In the genomic region with DNA sequence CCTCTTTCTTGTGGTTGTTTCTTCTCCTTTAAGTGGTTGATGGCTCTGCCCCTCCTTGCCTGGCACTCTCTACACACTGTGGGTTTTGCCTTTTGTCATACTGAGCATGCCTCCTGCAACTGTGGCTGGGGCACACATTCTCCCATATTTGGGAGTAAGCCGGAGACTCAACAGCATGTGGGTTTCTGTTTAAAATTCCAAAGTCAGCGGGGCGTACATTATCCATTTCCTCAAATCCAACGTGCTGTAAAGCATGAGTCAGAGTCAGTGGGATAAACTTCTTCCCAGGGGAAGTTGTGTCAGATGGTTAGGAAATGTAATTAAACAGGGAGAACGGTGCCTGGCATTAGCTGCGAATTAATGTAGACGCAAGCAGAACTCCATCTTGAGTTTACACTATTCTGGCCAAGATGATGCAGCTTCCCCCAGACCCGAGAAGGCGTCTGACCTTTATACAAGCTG, we compare ENCODE assay signal across 8 mouse cellular contexts. TPM values are rescaled to one million over a fixed set of nuclear protein-coding genes. Genes with fewer than 3 reads are reported as not detected.
DNase-seq lines count a peak whose midpoint lies in the region; ATAC-seq and TF ChIP-seq lines count a peak whose summit lies in the region.

No protein-coding gene starts in this region.

- peak overlapping the region; percentile 48 for H3K4me3 ChIP-seq in gastrocnemius, adult 2 months
- no peak overlapping the region for H3K4me3 ChIP-seq in embryonic facial prominence, embryonic 10.5 days
- no peak overlapping the region for H3K4me3 ChIP-seq in heart, embryonic 15.5 days
- no peak overlapping the region for H3K4me3 ChIP-seq in stomach, postnatal 0 days (ENCODE audit: low read depth, low read length)

- no peak for DNase-seq in gastrocnemius, adult 2 months
- no peak for DNase-seq in gastrocnemius, adult 8-10 months (ENCODE audit: low spot score in 2 of 2)
- DNase-seq in embryonic facial prominence, embryonic 10.5 days (ENCODE audit: low spot score): peak; percentile 15
- peak; percentile 43 for DNase-seq in left cerebral cortex, adult 11 months (ENCODE audit: low spot score)
- no peak for DNase-seq in stomach, postnatal 0 days (ENCODE audit: low spot score)
- DNase-seq in thymus, postnatal 0 days (ENCODE audit: low spot score): no peak

- TF ChIP-seq EP300 in stomach, postnatal 0 days (optimal IDR thresholded peaks at IDR 0.05): no peak

- no peak overlapping the region for H3K9ac ChIP-seq in heart, embryonic 15.5 days
- H3K9ac ChIP-seq in stomach, postnatal 0 days (ENCODE audit: low read length): no peak overlapping the region

- peak overlapping the region; percentile 76 for H3K27ac ChIP-seq in gastrocnemius, adult 2 months
- peak overlapping the region; percentile 40; the same call in 1 of the 2 replicates for H3K27ac ChIP-seq in embryonic facial prominence, embryonic 10.5 days (replicated peaks)
- peak overlapping the region; percentile 62 for H3K27ac ChIP-seq in heart, embryonic 15.5 days
- peak overlapping the region; percentile 84 for H3K27ac ChIP-seq in stomach, postnatal 0 days (replicated peaks)

- no peaks in the 10 kb centered on the region for H3K36me3 ChIP-seq in embryonic facial prominence, embryonic 10.5 days (replicated peaks)
- H3K36me3 ChIP-seq in heart, embryonic 15.5 days: no peaks in the 10 kb centered on the region
- H3K36me3 ChIP-seq in stomach, postnatal 0 days (ENCODE audit: control insufficient read depth, insufficient read depth, low read length): no peaks in the 10 kb centered on the region

- intact Hi-C loops in gastrocnemius, adult 2 months (cut with DNase I): no loop called here

- no peaks in the 10 kb centered on the region for H3K27me3 ChIP-seq in embryonic facial prominence, embryonic 10.5 days (replicated peaks; ENCODE audit: low read depth, poor library complexity, severe bottlenecking)
- H3K27me3 ChIP-seq in heart, embryonic 15.5 days: no peaks in the 10 kb centered on the region
- no peaks in the 10 kb centered on the region for H3K27me3 ChIP-seq in stomach, postnatal 0 days (ENCODE audit: control insufficient read depth, insufficient read depth, low read length)

- 53% methylated on average over 9 of the region's 9 CpGs for WGBS in embryonic facial prominence, embryonic 10.5 days
- WGBS in heart, embryonic 15.5 days: 37% methylated on average over 9 of the region's 9 CpGs
- 16% methylated on average over 9 of the region's 9 CpGs for WGBS in stomach, postnatal 0 days

- no peaks in the 10 kb centered on the region for H3K9me3 ChIP-seq in embryonic facial prominence, embryonic 10.5 days
- H3K9me3 ChIP-seq in heart, embryonic 15.5 days (replicated peaks): no peaks in the 10 kb centered on the region
- H3K9me3 ChIP-seq in stomach, postnatal 0 days (ENCODE audit: control insufficient read depth, low read length): no peaks in the 10 kb centered on the region

- H3K4me2 ChIP-seq in heart, embryonic 15.5 days: peak overlapping the region; percentile 17
- no peak overlapping the region for H3K4me2 ChIP-seq in stomach, postnatal 0 days (replicated peaks; ENCODE audit: low read depth)

- TF ChIP-seq CTCF in gastrocnemius, adult 2 months (IDR thresholded peaks at IDR 0.05): no peak
- no peak for TF ChIP-seq CTCF in stomach, postnatal 0 days (IDR thresholded peaks at IDR 0.05; ENCODE audit: low read depth)

- H3K4me1 ChIP-seq in embryonic facial prominence, embryonic 10.5 days: peaks cover 15% of the 10 kb centered on the region
- peaks cover 18% of the 10 kb centered on the region for H3K4me1 ChIP-seq in heart, embryonic 15.5 days (replicated peaks)
- no peaks in the 10 kb centered on the region for H3K4me1 ChIP-seq in stomach, postnatal 0 days (replicated peaks; ENCODE audit: control insufficient read depth, insufficient read depth)

- ATAC-seq in heart, embryonic 15.5 days (replicated peaks; ENCODE audit: insufficient number of reproducible peaks, insufficient read depth, low FRiP score, low read depth): peak; percentile 80
- ATAC-seq in megakaryocyte, adult 5-6 weeks (ENCODE audit: poor library complexity, severe bottlenecking): peak; percentile 38; the same call in 1 of the 2 replicates
- peak; percentile 85 for ATAC-seq in stomach, postnatal 0 days (ENCODE audit: low FRiP score, low TSS enrichment)

RNA-seq across cellular contexts. Expression of gene Vcl, which starts 37.2 kb away (rescaled TPM):
- total RNA-seq in gastrocnemius, adult 2 months (2021): 10 to 100 TPM; 60.0 to 79.2 TPM
- 10 to 100 TPM; 62.2 to 64.9 (median 63.9) TPM for total RNA-seq in gastrocnemius, adult 8-10 months (2022)
- polyA plus RNA-seq in embryonic facial prominence, embryonic 10.5 days (2016; fragmentation: Nextera tagmentation; extraction: Ambion mirVana): 36.4 and 37.9 TPM in 2 replicates
- polyA plus RNA-seq in heart, embryonic 15.5 days (2015; fragmentation: Nextera tagmentation; extraction: Ambion mirVana): 82.2 and 89.1 TPM in 2 replicates
- 149 and 152 TPM in 2 replicates for total RNA-seq in megakaryocyte, adult 5-6 weeks (2015)
- total RNA-seq in megakaryocyte, adult 5-6 weeks (2017): 117 and 128 TPM in 2 replicates
- 52.0 and 54.5 TPM in 2 replicates for polyA plus RNA-seq in stomach, postnatal 0 days (2015; fragmentation: Nextera tagmentation; extraction: Ambion mirVana)
- polyA plus RNA-seq in thymus, postnatal 0 days (2015; fragmentation: Nextera tagmentation; extraction: Ambion mirVana): 6.4 and 6.6 TPM in 2 replicates

RNA-seq across cellular contexts. Expression of gene Plau, which starts 55.5 kb away (rescaled TPM):
- 10 to 100 TPM; 17.2 to 28.5 TPM for total RNA-seq in gastrocnemius, adult 2 months (2021)
- total RNA-seq in gastrocnemius, adult 8-10 months (2022): 10 to 100 TPM; 13.4 to 23.7 (median 18.1) TPM
- polyA plus RNA-seq in embryonic facial prominence, embryonic 10.5 days (2016; fragmentation: Nextera tagmentation; extraction: Ambion mirVana): 0.67 and 1.0 TPM in 2 replicates
- polyA plus RNA-seq in heart, embryonic 15.5 days (2015; fragmentation: Nextera tagmentation; extraction: Ambion mirVana): 1.4 and 1.9 TPM in 2 replicates
- total RNA-seq in megakaryocyte, adult 5-6 weeks (2015): 7.0 and 9.5 TPM in 2 replicates
- total RNA-seq in megakaryocyte, adult 5-6 weeks (2017): 16.8 and 17.1 TPM in 2 replicates
- 2.1 and 3.1 TPM in 2 replicates for polyA plus RNA-seq in stomach, postnatal 0 days (2015; fragmentation: Nextera tagmentation; extraction: Ambion mirVana)
- 3.5 and 3.7 TPM in 2 replicates for polyA plus RNA-seq in thymus, postnatal 0 days (2015; fragmentation: Nextera tagmentation; extraction: Ambion mirVana)

Comparison
In these comparisons a context has a peak if more than half of its experiments do, and no peak if none do; other contexts are left out.
1. DNase-seq: peak in embryonic facial prominence, embryonic 10.5 days (single experiment) and left cerebral cortex, adult 11 months (single experiment); none in gastrocnemius, adult 2 months (single experiment), gastrocnemius, adult 8-10 months (0 of 2), stomach, postnatal 0 days (single experiment) and thymus, postnatal 0 days (single experiment).
2. Peak in every context shown above with its lines, with median percentiles within 50 percentile points of each other: H3K27ac ChIP-seq and ATAC-seq.